Mouse (Mus musculus) thymus, adult 18-20 months (tissue): ENCODE measurements around the gene Eif4e3.

Source experiments
- DNase-seq, 2 experiments: peaks; one replicate each; pipeline ENCODE4 v3.0.0; 2022; ENCODE audit warnings: mixed read lengths in 2 of 2

Gene Eif4e3

GRCm38 (mm10) chr6:99663232-99663631, 3.3 kb downstream of the Eif4e3 start:
- no peak for DNase-seq

- no peak for DNase-seq
Measured at GRCm38 (mm10) chr6:99660443-99660842, 6.1 kb downstream of the Eif4e3 start.

- DNase-seq = peak; percentile 55 to 81
Measured at GRCm38 (mm10) chr6:99658586-99658985, 8.0 kb downstream of the Eif4e3 start.

GRCm38 (mm10) chr6:99656088-99656487, 10.5 kb downstream of the Eif4e3 start:
- no peak for DNase-seq

- DNase-seq = peak in 1 of 2 experiments; percentile 71
Measured at GRCm38 (mm10) chr6:99655488-99655887, 11.1 kb downstream of the Eif4e3 start.

- DNase-seq = no peak
Measured at GRCm38 (mm10) chr6:99654343-99654742, 12.2 kb downstream of the Eif4e3 start.

- no peak for DNase-seq
Measured at GRCm38 (mm10) chr6:99652341-99652740, 14.2 kb downstream of the Eif4e3 start.

GRCm38 (mm10) chr6:99649307-99649706, 17.3 kb downstream of the Eif4e3 start:
- no peak for DNase-seq

- DNase-seq = peak in 1 of 2 experiments; percentile 70
Measured at GRCm38 (mm10) chr6:99646344-99646743, 20.2 kb downstream of the Eif4e3 start.

- no peak for DNase-seq
Measured at GRCm38 (mm10) chr6:99644876-99645275, 21.7 kb downstream of the Eif4e3 start.

GRCm38 (mm10) chr6:99644386-99644785, 22.2 kb downstream of the Eif4e3 start:
- no peak for DNase-seq

- DNase-seq = peak in 1 of 2 experiments; percentile 67
Measured at GRCm38 (mm10) chr6:99643439-99644199, 23.0 kb downstream of the Eif4e3 start.

GRCm38 (mm10) chr6:99637456-99637855, 29.1 kb downstream of the Eif4e3 start:
- DNase-seq = peak in 1 of 2 experiments; percentile 51

GRCm38 (mm10) chr6:99636801-99637200, 29.8 kb downstream of the Eif4e3 start:
- no peak for DNase-seq

GRCm38 (mm10) chr6:99636121-99636520, 30.4 kb downstream of the Eif4e3 start:
- DNase-seq = peak in 1 of 2 experiments; percentile 53

GRCm38 (mm10) chr6:99632121-99632980, 34.2 kb downstream of the Eif4e3 start:
- no peak for DNase-seq

- DNase-seq = no peak
Measured at GRCm38 (mm10) chr6:99631637-99632036, 34.9 kb downstream of the Eif4e3 start.

- no peak for DNase-seq
Measured at GRCm38 (mm10) chr6:99629726-99630458, 36.7 kb downstream of the Eif4e3 start.

- no peak for DNase-seq
Measured at GRCm38 (mm10) chr6:99626347-99626746, 40.2 kb downstream of the Eif4e3 start.

GRCm38 (mm10) chr6:99625803-99626202, 40.8 kb downstream of the Eif4e3 start:
- peak; percentile 20 to 51 for DNase-seq

- no peak for DNase-seq
Measured at GRCm38 (mm10) chr6:99625306-99625705, 41.3 kb downstream of the Eif4e3 start.

GRCm38 (mm10) chr6:99624542-99624941, 42.0 kb downstream of the Eif4e3 start:
- DNase-seq = no peak

- DNase-seq = no peak
Measured at GRCm38 (mm10) chr6:99623641-99624040, 42.9 kb downstream of the Eif4e3 start.
